Mouse (Mus musculus) kidney, adult 2 months (tissue): ENCODE data around the gene Scarb2. TPM values are rescaled to one million over a fixed set of nuclear protein-coding genes. Genes with fewer than 3 reads are reported as not detected.

ENCODE experiments used
- DNase-seq: peaks from one replicate; pipeline ENCODE4 v3.0.0; 2021
- H3K27ac ChIP-seq: fragments of 200-500 bp; 2 replicates; pipeline ENCODE4 v1.5.1; 2012; ENCODE audit warnings: low read depth, low read length, control low read depth, inconsistent platforms; ENCODE audit not compliant: insufficient read depth
- H3K27me3 ChIP-seq: fragments of 200-500 bp; replicated peaks from 2 replicates; pipeline ENCODE4 v1.6.1; 2012; ENCODE audit warnings: mild to moderate bottlenecking, moderate library complexity, low read length, inconsistent platforms; ENCODE audit not compliant: control insufficient read depth, insufficient read depth
- H3K36me3 ChIP-seq: fragments of 200-500 bp; 2 replicates; pipeline ENCODE4 v1.6.1; 2012; ENCODE audit warnings: mild to moderate bottlenecking, moderate library complexity, low read length, inconsistent platforms; ENCODE audit not compliant: control insufficient read depth, insufficient read depth
- H3K4me1 ChIP-seq: fragments of 200-500 bp; 2 replicates; pipeline ENCODE4 v1.6.1; 2011; ENCODE audit warnings: low read length; ENCODE audit not compliant: control insufficient read depth, insufficient read depth
- H3K4me3 ChIP-seq: fragments of 200-500 bp; 2 replicates; pipeline ENCODE4 v1.5.1; 2011; ENCODE audit warnings: mild to moderate bottlenecking, low read depth, low read length, control low read depth; ENCODE audit not compliant: insufficient read depth
- CTCF ChIP-seq: fragments of 200-500 bp; conservative IDR thresholded peaks from 2 replicates; pipeline ENCODE4 v1.5.1; 2011; ENCODE audit warnings: low read depth, mild to moderate bottlenecking, control low read depth, low read length, moderate library complexity, mixed read lengths; ENCODE audit not compliant: insufficient read depth, insufficient read length
- POLR2A ChIP-seq: fragments of 200-500 bp; IDR thresholded peaks from one replicate; pipeline ENCODE4 v1.6.1; 2011; ENCODE audit warnings: low read depth, low read length, control low read depth
- WGBS: fragments of 180-500 bp; shearing (Covaris S2); methylation state at CpG from one replicate; pipeline ENCODE4 v1.1.7; 2018; 5-methylcytosine and 5-hydroxymethylcytosine counted together
- polyA plus RNA-seq: library from polyadenylated mRNA; depleted of rRNA; stranded (reverse); fragments of >200 nt; gene quantifications from 2 replicates; pipeline ENCODE4 v1.2.3, GENCODE M21; 2012

Scarb2 gene
- polyA plus RNA-seq, 1 experiment, result 19.9 TPM

DNA sequence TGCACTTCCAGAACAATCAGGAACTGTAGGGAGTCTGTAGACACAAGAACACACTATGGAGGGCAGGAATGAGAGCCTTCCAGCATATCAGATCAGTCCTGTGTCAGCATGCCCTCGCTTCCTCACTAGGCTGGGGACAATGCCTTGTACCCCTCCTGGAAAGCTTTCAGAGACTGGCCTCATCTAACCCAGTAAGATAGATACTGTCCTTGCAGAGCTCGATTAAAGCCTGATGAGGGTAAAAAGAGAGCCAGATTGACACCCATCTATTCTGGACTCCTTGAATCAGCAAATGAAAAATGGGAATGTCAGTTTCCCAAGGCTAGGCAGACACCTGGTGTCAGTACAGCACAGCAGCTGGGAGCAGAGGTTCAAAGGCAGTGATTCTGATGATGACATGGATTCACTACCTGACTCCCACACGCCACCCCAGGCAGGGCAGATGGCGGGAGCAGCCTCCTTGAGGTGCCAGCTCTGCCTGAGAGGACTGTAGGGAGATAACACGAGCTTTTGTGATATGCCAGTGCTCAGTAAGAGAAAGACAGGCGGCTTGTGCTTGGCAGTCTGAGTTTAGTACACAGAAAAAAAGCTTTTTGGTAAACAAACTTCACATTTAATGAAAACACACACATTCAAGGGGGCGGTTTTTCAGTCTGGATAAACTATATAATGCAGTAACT lies 95.0 kb downstream of the Scarb2 start:
- Histone ChIP-seq H3K4me3 (no peak overlapping the region), H3K4me1 (no peaks in the 10 kb centered on the region), H3K27me3 (no peaks in the 10 kb centered on the region), H3K27ac (no peak overlapping the region), H3K36me3 (peaks cover 8% of the 10 kb centered on the region)
- TF ChIP-seq POLR2A (no peak), CTCF (no peak)
- DNase-seq, result no peak
- WGBS, result 69% methylated on average over 7 of the region's 7 CpGs

GRCm38 (mm10) chr5:92410486-92410885 lies 96.1 kb downstream of the Scarb2 start:
- H3K4me3 ChIP-seq, result no peak overlapping the region
- 88% methylated on average over 5 of the region's 5 CpGs for WGBS
- H3K36me3 ChIP-seq, result peaks cover 8% of the 10 kb centered on the region; the same call in 1 of the 2 replicates
- no peaks in the 10 kb centered on the region for H3K4me1 ChIP-seq
- H3K27me3 ChIP-seq, result no peaks in the 10 kb centered on the region
- no peak overlapping the region for H3K27ac ChIP-seq
- DNase-seq, result no peak
- TF ChIP-seq CTCF (no peak), POLR2A (no peak)

DNA sequence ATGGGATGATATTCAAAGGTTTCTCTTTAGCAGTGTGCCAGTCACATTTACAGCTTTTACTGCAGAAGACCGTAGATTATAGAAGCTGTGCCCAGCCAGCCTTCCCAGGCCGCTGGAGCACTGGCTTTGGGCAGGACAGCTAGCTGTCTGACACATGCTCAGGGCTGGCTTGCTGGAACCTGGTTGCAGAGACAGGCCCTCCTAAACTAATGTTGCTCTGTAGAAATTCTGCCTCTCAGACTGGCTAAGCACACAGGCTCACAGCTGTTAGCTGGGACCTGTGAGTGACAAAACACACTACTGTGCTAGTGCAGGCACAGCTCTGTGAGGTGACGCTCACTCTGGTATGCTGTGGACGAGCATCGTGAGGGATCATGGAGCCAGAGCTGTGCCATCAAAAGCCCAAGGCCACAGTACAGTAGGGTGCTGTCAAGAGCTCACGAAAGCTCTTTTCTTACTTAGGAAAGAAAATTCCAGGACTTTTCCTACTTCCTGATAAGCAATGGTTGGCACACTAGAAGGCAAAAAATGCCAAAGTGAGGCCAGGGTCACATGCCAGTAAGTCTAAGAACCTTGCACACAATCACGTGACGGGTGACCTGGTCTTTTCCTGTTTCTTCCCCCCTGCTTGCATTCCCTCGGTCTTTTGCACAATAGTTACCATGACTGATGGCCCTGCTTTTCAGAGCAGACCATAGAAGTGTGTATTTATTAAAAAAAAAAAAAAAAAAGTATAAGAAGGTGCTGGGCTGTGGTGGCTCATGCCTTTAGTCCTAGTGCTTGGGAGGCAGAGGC lies 97.1 kb downstream of the Scarb2 start:
- no peaks in the 10 kb centered on the region for H3K27me3 ChIP-seq
- WGBS, result 59% methylated on average over 9 of the region's 9 CpGs
- no peak overlapping the region for H3K4me3 ChIP-seq
- peak; percentile 66 for DNase-seq
- no peaks in the 10 kb centered on the region for H3K4me1 ChIP-seq
- TF ChIP-seq POLR2A (no peak), CTCF (no peak)
- H3K36me3 ChIP-seq, result peaks cover 3% of the 10 kb centered on the region; the same call in 1 of the 2 replicates
- no peak overlapping the region for H3K27ac ChIP-seq

GRCm38 (mm10) chr5:92404400-92404678 lies 102.3 kb downstream of the Scarb2 start:
- H3K27ac ChIP-seq, result no peak overlapping the region
- H3K4me3 ChIP-seq, result no peak overlapping the region
- H3K4me1 ChIP-seq, result no peaks in the 10 kb centered on the region
- TF ChIP-seq CTCF, result no peak
- no peak for TF ChIP-seq POLR2A
- DNase-seq, result no peak
- no peaks in the 10 kb centered on the region for H3K27me3 ChIP-seq
- H3K36me3 ChIP-seq, result no peaks in the 10 kb centered on the region
- WGBS, result 26% methylated on average over 2 of the region's 2 CpGs

DNA sequence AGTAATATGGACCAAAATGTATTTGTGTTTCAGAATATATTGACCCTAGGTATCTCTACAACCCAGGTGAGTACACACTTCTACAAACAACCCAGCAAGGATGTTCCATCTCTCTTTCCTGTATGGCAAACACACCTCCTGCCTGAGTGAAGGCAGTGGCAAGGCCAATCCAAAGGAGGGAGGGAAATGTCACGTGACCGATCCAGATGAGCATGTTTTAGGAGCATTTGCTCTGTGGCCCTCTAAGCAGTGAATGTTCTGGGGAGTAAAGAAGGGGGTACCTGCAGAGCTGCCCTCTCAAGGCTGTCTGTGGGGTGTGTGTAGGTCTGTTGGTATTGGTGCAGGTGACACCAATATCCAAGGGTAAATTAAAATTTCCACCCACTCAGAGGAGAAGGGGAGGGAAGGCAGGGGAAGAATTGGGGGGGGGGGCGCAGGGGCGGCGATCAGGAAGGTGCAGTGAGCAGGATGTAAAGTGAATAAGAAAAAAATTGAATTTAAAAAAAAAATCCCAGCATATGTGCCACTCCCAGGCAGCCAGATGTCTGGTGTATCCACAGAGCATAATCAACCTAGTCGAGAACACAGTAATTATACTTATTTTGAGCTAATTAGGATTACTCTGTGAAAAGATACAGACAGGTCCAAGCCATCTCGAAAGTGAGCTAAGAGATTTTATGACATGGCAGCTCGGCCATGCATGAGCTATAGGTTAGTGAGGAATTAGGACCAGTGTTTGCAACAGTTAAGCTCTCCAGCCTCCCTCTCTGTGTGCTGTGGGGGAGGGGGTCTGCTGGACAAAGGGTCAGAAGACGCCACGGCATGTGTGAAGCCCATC lies 102.9 kb downstream of the Scarb2 start:
- H3K27me3 ChIP-seq, result no peaks in the 10 kb centered on the region
- whole genome bisulfite sequencing, result 64% methylated on average over 10 of the region's 10 CpGs
- no peak for TF ChIP-seq CTCF

GRCm38 (mm10) chr5:92402816-92403215 lies 103.8 kb downstream of the Scarb2 start:
- Histone ChIP-seq H3K36me3 (no peaks in the 10 kb centered on the region), H3K27ac (no peak overlapping the region), H3K4me1 (no peaks in the 10 kb centered on the region), H3K4me3 (no peak overlapping the region), H3K27me3 (no peaks in the 10 kb centered on the region)
- no peak for DNase-seq
- no peak for TF ChIP-seq POLR2A
- no peak for TF ChIP-seq CTCF
- WGBS, result 63% methylated on average over 9 of the region's 9 CpGs

More for the DNA sequence above, 102.9 kb downstream of the Scarb2 start:
- Histone ChIP-seq H3K27ac (no peak overlapping the region), H3K4me3 (no peak overlapping the region), H3K36me3 (no peaks in the 10 kb centered on the region), H3K4me1 (no peaks in the 10 kb centered on the region)
- DNase-seq, result no peak

DNA sequence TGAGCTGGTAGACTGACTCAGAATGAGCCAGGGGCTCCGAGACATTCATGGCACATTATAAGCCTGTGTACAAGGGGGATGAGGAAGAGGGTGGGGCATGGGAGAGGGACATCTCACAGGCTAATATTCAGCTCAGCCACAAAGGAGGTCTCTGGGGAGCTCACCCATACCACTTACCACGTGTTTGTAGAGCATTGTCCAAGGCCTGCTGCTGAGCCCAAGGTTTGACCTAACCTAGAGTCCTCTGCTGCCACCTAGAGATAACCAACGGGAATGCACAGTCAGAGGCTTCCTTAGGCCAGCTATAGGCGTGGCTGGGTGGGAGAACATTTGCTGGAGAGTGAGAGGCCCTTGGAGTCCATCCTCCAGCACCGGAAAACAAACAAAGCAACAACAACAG lies 108.5 kb downstream of the Scarb2 start:
- Histone ChIP-seq H3K27me3 (no peaks in the 10 kb centered on the region), H3K4me3 (no peak overlapping the region), H3K36me3 (no peaks in the 10 kb centered on the region), H3K27ac (no peak overlapping the region), H3K4me1 (no peaks in the 10 kb centered on the region)
- peak; percentile 85 for DNase-seq
- WGBS, result 15% methylated on average over 5 of the region's 5 CpGs
- TF ChIP-seq CTCF (peak; percentile 98), POLR2A (no peak)
